Mouse (Mus musculus): ENCODE measurements around the gene Pecam1.
"Not testable (repeated sequence)": the region's sequence is repeated elsewhere in the genome, so short reads cannot be mapped to it uniquely, and the experiment has no call there.

Pecam1 gene

DNA sequence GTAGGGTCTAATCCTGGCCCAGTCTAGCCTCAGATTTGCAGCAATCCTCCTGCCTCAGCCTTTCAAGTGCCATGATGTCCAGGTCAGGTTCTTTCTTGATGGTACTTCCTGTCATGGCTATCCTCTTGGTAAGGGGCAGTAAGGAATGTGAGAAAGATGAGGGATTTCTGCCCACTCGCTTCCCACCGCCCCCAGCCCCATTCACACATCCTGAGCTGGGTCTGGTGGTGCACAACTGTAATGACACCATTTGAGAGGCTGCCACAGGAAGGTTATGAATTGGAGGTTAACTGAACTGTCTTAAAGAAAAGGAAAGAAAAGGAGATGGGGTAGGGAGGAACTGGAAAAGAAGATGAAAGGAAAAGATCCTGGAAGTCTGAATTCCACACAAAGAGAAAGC lies 84.6 kb downstream of the Pecam1 start:
- DNase-seq (ENCODE audit: low spot score): no peak

GRCm38 (mm10) chr11:106665328-106665727 lies 85.1 kb downstream of the Pecam1 start:
- no peak for DNase-seq (ENCODE audit: low spot score)

DNA sequence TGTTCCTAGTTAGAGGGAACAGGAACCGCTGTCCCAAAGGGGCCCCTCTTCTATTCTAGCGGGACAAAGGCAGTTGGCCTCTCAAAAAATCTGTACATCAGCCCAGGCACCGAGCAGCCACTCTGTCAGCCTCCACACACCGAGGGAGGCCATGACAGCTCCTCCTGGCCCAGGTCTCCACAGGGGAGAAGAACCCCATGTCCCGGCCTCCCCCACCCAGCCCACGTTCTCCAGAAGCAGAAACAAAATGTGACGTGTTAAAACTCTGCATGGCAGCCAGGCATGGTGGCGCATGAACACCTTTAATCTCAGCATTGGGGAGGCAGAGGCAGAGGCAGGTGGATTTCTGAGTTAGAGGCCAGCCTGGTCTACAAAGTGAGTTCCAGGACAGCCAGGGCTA lies 85.7 kb downstream of the Pecam1 start:
- DNase-seq (ENCODE audit: low spot score): no peak

DNA sequence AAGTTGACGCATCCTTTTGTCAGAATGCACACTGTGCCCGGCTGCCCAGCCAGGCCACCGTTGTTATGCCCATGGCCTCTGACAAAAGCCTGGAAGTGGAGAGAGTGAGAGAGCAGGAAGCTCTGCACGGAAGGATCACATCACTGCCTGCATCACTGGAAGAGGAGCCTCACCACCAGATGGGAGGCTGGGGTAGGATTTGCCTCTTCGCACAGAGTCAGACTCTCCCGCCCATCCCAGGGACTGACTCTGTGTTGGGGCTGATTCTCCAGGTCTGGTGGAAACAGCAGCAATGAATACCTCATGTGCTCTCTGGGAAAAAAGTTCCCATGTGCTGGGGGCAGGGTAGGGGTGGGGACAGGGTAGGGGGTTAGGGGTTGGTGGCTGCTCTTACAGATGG lies 86.6 kb downstream of the Pecam1 start:
- DNase-seq (ENCODE audit: low spot score): peak; percentile 35

DNA sequence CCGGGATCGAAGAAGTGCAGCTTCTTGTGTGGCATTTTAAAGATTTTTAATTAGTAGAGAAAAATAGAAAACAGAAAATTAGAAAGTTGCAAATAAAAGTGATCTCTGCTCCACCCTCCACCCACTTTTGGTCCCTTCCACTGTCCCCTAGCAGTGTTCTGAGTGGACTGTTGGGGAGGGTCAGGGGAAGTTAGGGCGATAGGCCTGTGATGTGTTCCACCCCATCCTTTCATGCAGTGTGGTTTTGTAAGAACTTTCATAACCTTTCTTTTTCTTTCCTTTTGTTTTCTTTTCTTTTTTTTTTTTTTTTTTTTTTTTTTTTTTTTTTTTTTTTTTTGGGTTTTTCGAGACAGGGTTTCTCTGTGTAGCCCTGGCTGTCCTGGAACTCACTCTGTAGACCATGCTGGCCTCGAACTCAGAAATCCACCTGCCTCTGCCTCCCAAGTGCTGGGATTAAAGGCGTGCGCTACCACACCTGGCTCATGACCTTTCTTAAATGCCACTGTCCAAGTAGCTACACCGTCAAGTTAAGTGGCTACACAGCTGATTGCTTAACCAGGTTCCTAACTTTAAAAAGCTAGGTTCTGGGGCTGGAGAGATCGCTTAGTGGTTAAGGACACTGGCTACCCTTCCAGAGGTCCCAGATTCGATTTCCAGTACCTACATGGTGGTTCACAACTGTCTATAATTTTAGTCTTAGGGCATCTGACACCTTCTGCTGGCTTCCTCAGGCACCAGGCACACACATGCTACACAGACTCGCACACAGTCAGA lies 87.6 kb downstream of the Pecam1 start:
- DNase-seq (ENCODE audit: low spot score): no peak

DNA sequence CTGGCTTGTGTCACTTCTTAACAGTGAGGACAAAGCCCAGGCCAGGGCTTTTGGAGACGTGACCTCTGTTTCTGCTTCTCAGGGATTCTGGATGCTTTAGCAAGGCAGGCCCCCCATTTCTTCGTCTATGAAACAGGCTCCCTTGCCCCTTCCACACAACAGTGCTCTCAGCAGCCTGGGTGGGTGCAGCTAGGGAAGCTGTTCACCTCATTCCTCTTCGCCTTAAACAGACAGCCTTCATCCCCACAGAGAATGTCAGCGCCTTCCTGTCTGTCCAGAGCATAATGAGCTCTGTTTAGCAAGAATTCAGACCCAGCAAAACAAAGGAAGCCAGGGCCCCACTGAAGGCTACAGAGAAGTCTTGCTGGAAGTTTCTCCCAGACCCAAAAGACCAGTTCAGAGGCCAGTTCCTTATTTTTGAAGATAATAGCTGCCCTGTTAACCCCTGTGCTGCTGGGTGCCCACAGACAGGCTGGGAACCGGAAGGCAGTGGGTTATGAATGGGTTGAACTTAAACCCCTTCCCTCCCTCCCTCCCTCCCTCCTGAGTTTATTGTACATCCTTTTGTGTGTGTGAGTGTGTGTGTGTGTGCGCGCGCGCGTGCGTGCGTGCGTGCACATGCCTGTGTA lies 89.9 kb downstream of the Pecam1 start:
- DNase-seq (ENCODE audit: low spot score): peak; percentile 46

DNA sequence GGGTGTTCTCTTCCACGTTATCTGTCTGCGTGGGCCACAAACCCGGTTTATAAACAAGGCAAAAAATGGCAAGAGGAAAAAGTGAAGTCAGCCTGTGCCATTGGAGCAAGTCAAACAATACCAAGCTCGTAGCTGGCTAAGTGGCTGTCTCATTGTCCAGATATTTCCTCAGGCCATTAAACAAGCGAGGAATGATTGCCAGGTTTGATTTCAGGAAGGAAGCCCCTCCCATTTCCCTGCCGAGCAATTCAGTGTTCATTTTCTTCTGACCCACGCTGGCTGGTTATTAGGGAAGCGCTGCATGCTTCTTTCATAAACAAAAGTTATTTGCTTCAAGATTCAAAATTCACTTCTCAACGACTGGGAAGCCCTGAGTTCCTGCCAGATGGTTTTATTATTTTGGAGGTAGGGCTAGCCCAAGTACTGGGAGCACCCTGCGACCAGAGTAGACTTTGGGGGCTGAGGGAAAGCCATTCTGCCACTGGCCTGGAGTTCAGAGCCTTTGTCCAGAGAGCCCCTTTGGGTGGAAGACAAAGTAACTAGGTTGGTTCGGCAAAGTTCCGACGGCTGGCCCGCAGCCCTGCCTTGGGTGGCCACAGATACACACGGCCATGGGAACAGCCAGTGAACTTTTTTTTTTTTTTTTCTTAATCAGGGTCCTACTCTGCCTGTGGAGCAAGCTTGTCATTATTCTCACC lies 90.7 kb downstream of the Pecam1 start:
- peak; percentile 50 for DNase-seq (ENCODE audit: low spot score)

DNA sequence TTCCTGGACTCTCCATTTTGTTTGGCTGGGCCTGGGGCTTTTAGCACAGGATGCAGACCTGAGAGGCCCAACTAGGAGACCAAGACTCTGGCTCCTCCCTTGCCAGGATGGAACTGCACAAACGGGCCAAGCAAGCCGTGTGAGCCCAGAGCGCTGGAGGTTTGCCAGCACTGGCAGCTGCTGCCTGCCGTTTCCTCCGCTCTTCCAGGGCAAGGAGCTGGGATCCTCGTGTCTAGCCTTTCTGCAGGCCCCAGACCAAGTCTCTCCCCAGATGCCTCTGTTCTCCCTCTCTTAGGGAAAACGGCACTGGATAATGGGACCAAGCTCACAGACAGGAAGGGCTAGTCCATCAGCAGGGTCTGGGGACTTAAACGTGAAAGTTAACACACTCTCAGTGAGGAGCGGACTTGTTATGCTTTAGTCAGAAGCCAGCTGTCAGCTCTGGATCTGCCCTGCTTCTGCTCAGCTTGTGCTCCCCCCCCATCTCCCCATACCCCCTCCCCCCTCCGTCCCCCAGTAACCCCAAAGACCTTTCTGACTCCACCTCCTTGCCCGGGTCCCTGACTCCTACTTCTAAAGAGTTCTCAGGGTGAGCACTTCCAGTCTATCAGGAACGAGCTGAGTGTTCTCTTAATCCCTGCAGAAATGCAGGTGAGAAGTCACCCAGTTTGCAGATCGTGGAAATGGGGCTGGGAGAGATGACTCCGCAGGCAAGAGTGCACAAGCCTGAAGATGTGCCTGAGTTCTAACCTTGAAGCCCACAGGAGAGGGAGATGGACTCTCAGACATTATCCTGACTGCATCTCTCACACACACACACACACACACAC lies 92.2 kb downstream of the Pecam1 start:
- DNase-seq (ENCODE audit: low spot score): peak; percentile 53

GRCm38 (mm10) chr11:106656896-106657498 lies 93.4 kb downstream of the Pecam1 start:
- not testable (repeated sequence) for DNase-seq (ENCODE audit: low spot score)

DNA sequence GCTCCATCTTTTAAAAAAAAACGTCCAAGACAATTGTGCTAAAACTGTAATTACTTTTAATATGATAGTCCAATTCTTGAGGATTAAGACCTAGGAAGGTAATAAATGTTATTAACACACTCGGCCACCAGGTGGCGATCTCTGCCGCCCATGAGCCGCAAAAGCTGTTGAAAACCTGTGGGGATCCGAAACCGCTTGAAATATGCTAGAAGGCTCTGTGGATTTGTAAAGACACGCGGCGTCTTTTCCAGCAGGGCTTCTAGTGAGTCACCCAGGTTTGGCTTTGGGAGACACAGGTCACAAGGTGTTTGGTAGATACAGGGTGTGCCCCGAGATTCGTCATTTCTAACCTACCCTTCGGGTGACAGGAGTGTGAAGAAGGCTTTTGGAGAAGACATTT lies 102.1 kb downstream of the Pecam1 start:
- DNase-seq (ENCODE audit: low spot score): peak; percentile 86

GRCm38 (mm10) chr11:106642966-106643637 lies 107.3 kb downstream of the Pecam1 start:
- no peak for DNase-seq (ENCODE audit: low spot score)

- no peak for DNase-seq (ENCODE audit: low spot score)
These were observed 108.8 kb downstream of the Pecam1 start for GRCm38 (mm10) chr11:106641580-106641979.

DNA sequence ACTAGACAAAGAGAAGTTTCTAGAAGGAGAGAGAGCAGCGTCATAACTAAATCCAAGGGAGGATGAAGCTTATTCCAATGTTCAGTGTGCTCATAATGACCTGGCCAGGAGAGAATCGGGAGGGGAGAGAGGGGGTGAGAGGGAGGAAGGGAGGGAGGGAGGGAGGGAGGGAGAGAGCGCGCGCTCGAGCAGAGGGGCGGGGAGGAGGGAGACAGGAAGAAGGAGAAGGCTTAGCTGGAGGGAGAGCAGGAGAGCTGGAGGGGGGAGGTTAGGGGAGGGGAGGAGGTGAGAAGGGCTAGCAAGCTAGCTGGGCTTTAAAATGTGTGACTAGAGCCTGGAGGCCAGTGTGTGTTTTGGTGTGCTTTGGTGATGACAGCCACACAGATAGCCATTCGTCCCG lies 110.4 kb downstream of the Pecam1 start:
- DNase-seq (ENCODE audit: low spot score): no peak

DNA sequence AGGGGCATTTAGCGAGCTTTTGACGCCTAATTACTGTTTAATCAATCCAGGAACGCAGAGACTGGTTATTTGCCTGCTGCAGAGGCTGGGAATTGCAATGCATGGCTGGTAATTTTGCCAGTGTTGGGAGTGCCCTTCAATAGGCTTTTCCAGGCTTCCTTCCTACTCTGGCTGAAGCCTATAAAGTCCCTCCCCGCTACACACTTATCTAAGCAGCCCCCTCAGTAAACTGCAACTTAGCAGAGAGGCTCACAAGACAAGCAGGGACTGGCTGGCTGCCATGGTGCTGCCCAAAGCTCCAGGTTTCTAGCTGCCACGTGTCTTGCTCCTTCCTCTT lies 111.1 kb downstream of the Pecam1 start:
- DNase-seq (ENCODE audit: low spot score): no peak

- DNase-seq (ENCODE audit: low spot score): no peak
These were observed 111.7 kb downstream of the Pecam1 start for GRCm38 (mm10) chr11:106638551-106639355.

DNA sequence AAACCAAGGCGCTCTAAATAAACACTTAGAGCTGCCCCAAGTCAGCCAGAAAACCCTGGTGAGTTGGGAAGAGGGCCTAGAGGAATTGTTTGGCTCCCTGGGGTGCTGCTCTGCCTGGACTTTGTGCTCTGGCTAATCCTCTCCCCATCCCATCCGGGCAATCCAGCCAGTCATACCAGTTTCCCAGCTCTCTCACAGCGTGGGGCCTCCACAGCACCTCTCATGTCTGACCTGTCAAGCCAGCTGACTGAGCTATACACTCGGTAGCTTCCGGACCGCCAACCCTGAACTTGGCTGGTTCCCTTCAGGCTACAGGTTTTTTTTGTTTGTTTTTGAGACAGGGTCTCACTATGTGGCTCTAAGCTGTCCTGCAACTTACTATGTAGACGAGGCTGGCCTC lies 112.7 kb downstream of the Pecam1 start:
- DNase-seq (ENCODE audit: low spot score): peak; percentile 55

- DNase-seq (ENCODE audit: low spot score): no peak
These were observed 114.5 kb downstream of the Pecam1 start for GRCm38 (mm10) chr11:106635946-106636345.

DNA sequence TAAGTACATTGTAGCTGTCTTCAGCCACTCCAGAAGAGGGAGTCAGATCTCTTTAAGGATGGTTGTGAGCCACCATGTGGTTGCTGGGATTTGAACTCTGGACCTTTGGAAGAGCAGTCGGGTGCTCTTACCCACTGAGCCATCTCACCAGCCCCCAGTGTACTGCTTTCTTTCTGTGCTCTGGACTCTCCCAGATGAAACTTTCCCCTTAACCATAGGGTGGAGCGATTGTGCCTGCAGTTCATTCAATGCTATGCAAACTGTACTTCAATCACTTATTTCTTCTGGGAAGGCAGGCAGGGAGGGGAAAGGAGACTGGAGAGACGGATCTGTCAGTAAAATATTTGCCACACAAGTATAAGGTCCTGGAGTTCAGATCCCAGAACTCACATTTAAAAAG lies 116.3 kb downstream of the Pecam1 start:
- not testable (repeated sequence) for DNase-seq (ENCODE audit: low spot score)

DNA sequence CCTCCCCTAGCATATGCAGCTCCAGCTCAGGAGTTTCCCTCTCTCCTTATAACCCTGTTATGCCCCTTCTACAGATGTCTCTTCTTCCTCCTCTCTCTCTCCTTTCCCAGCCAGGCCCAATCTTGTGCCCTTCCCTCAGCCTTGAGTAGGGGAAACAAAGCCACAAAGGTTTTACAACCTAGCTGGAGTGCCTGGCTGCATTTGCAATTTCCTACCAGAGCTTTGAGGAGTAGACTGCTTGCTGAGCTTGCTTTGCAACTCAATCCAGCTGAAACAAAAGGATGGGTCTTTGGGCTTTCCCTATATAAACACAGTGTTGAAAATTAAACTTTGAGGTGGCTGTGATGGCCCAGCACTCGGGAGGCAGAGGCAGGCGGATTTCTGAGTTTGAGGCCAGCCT lies 117.0 kb downstream of the Pecam1 start:
- DNase-seq (ENCODE audit: low spot score): no peak

DNA sequence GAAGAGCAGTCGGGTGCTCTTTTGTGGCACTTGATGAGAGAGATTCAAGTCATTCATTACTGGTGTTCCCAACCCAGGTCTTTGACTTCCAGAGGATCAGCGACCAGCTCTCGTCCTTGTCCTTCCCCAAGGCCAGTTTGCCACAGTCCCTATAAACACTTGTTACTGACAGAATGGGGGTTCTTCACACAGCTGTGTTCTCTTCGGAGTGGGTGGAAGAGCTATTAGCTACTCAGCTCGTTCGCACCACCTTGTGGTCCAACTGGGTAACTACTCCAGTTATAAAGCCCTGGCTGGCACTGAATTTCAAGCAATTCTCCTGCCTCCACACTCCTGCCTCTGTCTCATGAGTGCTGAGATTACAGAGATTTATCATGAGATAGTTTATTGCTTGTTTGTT lies 122.7 kb downstream of the Pecam1 start:
- DNase-seq (ENCODE audit: low spot score): peak; percentile 89

- DNase-seq (ENCODE audit: low spot score): no peak
These were observed 124.9 kb downstream of the Pecam1 start for GRCm38 (mm10) chr11:106625577-106625976.

Measured in embryo, embryonic 10 days (tissue).